Mouse (Mus musculus) limb, embryonic 13.5 days (tissue): ENCODE results near the gene Avil. TPM values are rescaled to one million over a fixed set of nuclear protein-coding genes. Genes with fewer than 3 reads are reported as not detected.

Experiments used
- ATAC-seq: fragments of 200-750 bp; cut with Nextera tagmentation; 2 replicates; pipeline ENCODE4 v1.8.0; 2017; ENCODE audit warnings: low read depth, moderate number of reproducible peaks, moderate TSS enrichment; ENCODE audit not compliant: low FRiP score
- H3K27ac ChIP-seq: fragments of 300-500 bp; sonication (generic); 2 replicates; pipeline ENCODE4 v1.5.1; 2015; ENCODE audit warnings: inconsistent platforms, mild to moderate bottlenecking, moderate library complexity
- H3K27me3 ChIP-seq: fragments of 300-500 bp; sonication (generic); 2 replicates; pipeline ENCODE4 v1.6.1; 2015; ENCODE audit warnings: mild to moderate bottlenecking, inconsistent platforms
- H3K36me3 ChIP-seq: fragments of 300-500 bp; sonication (generic); 2 replicates; pipeline ENCODE4 v1.6.1; 2015; ENCODE audit warnings: inconsistent platforms, mild to moderate bottlenecking, moderate library complexity
- H3K4me1 ChIP-seq: fragments of 300-500 bp; sonication (generic); 2 replicates; pipeline ENCODE4 v1.6.1; 2015; ENCODE audit warnings: inconsistent platforms
- H3K4me2 ChIP-seq: fragments of 300-500 bp; sonication (generic); replicated peaks from 2 replicates; pipeline ENCODE4 v1.6.1; 2015; ENCODE audit warnings: inconsistent platforms, mild to moderate bottlenecking, moderate library complexity
- H3K4me3 ChIP-seq: fragments of 300-500 bp; sonication (generic); 2 replicates; pipeline ENCODE4 v1.5.1; 2015; ENCODE audit warnings: moderate library complexity, mild to moderate bottlenecking, inconsistent platforms
- H3K9ac ChIP-seq: fragments of 300-500 bp; sonication (generic); 2 replicates; pipeline ENCODE4 v1.6.1; 2015; ENCODE audit warnings: mild to moderate bottlenecking, inconsistent platforms
- H3K9me3 ChIP-seq: fragments of 300-500 bp; sonication (generic); 2 replicates; pipeline ENCODE4 v1.6.1; 2016; ENCODE audit warnings: inconsistent platforms
- WGBS: fragments of 180-500 bp; shearing (Covaris S2); methylation state at CpG from one replicate; pipeline ENCODE4 v1.1.7; 2015; 5-methylcytosine and 5-hydroxymethylcytosine counted together
- polyA plus RNA-seq: library from polyadenylated mRNA; unstranded; fragments of >200 nt; fragmentation: Nextera tagmentation; extraction: Ambion mirVana; gene quantifications from 2 replicates; pipeline ENCODE4 v1.2.1, GENCODE M21; 2015

The Avil gene
- polyA plus RNA-seq, 1 experiment from 2014 or later: 0.56 TPM

DNA sequence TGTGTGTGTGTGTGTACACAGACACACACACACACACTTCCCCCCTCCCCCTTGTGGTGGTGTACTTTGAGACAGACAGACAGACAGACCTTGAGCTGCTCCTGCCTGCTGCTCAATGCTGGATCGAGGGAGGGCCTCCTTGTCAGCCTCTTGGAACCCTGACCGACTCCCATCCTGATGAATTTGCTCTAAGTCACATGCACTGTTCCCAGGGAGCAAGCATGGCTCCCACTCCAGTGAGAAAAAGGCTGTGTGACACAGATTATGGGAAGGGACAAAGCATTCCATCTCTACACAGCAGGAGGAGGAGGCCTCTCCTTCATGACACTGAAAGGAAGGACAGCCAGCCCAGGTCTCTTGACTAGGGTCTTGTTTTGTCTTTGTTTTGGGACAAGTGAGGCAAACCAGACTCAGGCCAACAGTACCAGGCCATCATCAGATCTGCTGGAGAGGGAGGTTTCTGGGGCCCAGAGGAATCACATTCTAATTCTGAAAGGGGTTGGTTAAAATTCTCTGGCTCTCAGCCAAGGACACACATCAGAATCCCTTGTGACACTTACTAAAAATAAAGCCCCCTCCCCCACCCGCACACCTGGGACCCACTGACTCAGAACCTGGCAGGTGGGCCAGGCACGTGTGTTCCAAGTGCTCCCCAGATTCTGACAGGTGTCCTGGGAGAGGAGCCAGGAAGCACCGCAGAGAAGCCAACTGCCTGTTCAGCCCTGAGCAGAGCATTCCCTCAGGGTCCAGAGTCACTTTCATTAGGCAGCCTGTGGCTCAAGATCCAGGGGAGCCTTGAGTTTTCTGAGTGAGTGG is 16.1 kb upstream of the Avil start:
- no peak for ATAC-seq
- peaks cover 24% of the 10 kb centered on the region for H3K36me3 ChIP-seq
- H3K4me1 ChIP-seq: peaks cover 89% of the 10 kb centered on the region
- H3K27me3 ChIP-seq: no peaks in the 10 kb centered on the region
- peak overlapping the region; percentile 99 for H3K4me2 ChIP-seq
- peak overlapping the region; percentile 67 for H3K27ac ChIP-seq
- H3K9ac ChIP-seq: peak overlapping the region; percentile 99
- peak overlapping the region; percentile 10 for H3K4me3 ChIP-seq
- H3K9me3 ChIP-seq: no peaks in the 10 kb centered on the region
- WGBS: 37% methylated on average over 5 of the region's 5 CpGs

DNA sequence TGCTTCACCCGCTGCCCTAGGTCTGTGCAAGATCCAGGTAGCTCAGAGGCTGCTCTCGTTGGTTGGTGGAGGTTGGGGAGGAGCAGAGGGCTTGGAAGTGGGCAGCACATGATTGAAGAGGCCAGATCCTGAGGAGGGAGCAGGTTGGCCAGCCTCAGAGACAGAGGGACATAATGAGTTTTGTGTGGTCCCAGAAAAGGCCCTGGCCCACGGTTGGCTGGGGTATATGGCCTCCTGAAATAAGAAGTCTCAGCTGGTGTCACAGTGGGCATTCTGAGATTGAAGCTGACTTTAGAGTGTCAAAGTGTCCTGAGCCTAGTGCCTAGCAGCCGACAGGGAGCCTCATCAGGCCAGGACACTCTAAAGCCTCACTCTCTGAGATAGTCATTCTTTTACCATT is 15.4 kb upstream of the Avil start:
- Histone ChIP-seq H3K4me1 (peaks cover 95% of the 10 kb centered on the region), H3K4me2 (peak overlapping the region; percentile 99), H3K27ac (peak overlapping the region; percentile 67; the same call in 1 of the 2 replicates), H3K9me3 (no peaks in the 10 kb centered on the region), H3K4me3 (peak overlapping the region; percentile 10; the same call in 1 of the 2 replicates), H3K9ac (peak overlapping the region; percentile 99; the same call in 1 of the 2 replicates), H3K27me3 (no peaks in the 10 kb centered on the region), H3K36me3 (peaks cover 24% of the 10 kb centered on the region)
- ATAC-seq: no peak
- WGBS: 70% methylated on average over 4 of the region's 4 CpGs

DNA sequence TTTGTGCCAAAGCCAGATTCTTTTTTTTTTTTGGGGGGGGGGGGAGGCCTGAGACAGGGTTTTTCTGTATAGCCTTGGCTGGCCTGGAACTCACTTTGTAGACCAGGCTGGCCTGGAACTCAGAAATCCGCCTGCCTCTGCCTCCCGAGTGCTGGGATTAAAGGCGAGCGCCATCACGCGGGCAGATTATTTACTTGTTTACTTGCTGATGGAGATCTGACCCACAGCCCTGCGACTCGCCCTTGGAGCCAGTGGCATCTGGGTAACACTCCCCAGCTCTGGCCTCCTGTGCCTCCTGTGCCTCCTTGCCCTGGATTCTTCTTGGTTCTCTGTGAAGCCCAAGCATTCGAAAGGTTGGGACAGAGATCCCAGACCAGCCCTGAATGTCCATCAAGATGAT is 14.9 kb upstream of the Avil start:
- Histone ChIP-seq H3K36me3 (peaks cover 24% of the 10 kb centered on the region), H3K27me3 (no peaks in the 10 kb centered on the region), H3K27ac (peak overlapping the region; percentile 90; the same call in 1 of the 2 replicates), H3K4me3 (no peak overlapping the region), H3K4me2 (peak overlapping the region; percentile 99), H3K4me1 (peaks cover 99% of the 10 kb centered on the region), H3K9ac (0 out of 2 replicates have a peak overlapping the region, but pooled peaks have one; percentile 58), H3K9me3 (no peaks in the 10 kb centered on the region)
- ATAC-seq: no peak
- 95% methylated on average over 9 of the region's 9 CpGs for WGBS

DNA sequence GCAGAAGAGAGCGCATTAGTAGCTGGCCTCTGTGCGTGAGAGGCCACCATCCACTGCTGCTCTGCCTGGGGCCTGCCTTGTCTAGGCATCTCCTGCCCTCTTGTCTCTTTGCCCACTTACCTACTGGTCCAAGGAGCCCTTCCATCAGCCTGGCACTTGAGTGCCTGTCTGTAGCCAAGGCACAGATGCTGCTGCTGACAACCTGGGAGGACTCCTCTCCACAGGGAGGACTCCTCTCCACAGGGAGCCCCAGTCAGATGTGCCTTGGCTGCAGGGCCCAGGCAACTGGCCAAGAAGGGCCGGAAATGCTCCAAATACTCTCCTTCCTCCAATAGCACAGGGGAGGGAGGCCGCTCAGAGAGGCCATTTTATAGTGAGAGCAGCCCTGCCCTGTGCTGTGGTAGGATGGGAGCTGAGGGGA is 14.0 kb upstream of the Avil start:
- H3K27ac ChIP-seq: peak overlapping the region; percentile 90
- H3K9me3 ChIP-seq: no peaks in the 10 kb centered on the region
- peak overlapping the region; percentile 12 for H3K4me3 ChIP-seq
- H3K27me3 ChIP-seq: no peaks in the 10 kb centered on the region
- H3K36me3 ChIP-seq: peaks cover 31% of the 10 kb centered on the region
- WGBS: 42% methylated on average over 4 of the region's 4 CpGs
- peaks cover 99% of the 10 kb centered on the region for H3K4me1 ChIP-seq
- peak overlapping the region; percentile 58 for H3K9ac ChIP-seq
- peak overlapping the region; percentile 50 for H3K4me2 ChIP-seq
- ATAC-seq: peak; percentile 64

DNA sequence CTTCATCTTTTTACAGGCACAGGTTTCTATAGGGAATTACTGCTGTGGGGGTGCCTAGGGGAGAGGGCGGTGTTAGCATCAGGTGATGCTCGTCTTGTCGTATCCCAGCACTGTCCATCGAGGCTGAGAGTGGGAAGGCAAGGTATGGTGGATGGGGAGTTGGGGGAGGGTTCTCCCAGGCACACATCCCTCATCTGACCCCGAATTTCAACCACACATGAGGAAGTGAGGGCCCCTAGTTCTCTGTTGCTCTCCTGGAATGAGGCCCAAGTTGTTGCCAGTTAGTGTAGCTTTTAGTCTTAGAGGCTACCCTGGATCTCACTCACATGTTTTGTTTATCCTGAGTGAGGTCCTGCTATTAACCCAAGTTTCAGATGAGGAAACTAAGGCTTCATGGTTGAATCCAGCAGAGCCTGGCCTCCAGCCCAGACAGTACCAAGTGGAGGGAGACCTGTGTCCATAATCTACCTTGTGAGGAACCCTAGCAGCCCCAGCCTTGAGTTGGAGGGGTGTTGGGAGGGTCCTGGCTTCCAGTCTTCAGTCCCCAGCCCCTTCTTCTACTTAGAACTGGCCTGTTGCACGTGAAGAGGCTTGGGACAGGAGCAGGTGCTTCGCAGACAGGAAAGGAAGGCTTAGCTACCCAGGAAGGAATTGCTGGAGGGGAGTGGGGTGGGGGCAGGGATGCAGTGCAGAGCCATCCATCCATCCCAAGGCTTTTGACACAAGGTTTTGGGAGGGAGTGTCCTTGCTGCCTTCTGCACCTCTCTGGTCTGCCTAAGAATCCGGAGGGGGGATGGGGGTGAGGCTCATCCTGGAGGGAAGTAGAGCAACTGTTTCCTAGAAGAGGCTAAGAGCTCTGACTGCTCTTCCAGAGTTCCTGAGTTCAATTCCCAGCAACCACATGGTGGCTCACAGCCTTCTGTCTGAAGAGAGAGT is 13.1 kb upstream of the Avil start:
- 48% methylated on average over 8 of the region's 8 CpGs for WGBS
- H3K27me3 ChIP-seq: no peaks in the 10 kb centered on the region
- H3K9ac ChIP-seq: peak overlapping the region; percentile 58
- H3K9me3 ChIP-seq: no peaks in the 10 kb centered on the region
- no peak for ATAC-seq
- H3K4me1 ChIP-seq: peaks cover 91% of the 10 kb centered on the region
- H3K27ac ChIP-seq: peak overlapping the region; percentile 90
- H3K4me3 ChIP-seq: no peak overlapping the region
- peak overlapping the region; percentile 50 for H3K4me2 ChIP-seq
- peaks cover 38% of the 10 kb centered on the region for H3K36me3 ChIP-seq

DNA sequence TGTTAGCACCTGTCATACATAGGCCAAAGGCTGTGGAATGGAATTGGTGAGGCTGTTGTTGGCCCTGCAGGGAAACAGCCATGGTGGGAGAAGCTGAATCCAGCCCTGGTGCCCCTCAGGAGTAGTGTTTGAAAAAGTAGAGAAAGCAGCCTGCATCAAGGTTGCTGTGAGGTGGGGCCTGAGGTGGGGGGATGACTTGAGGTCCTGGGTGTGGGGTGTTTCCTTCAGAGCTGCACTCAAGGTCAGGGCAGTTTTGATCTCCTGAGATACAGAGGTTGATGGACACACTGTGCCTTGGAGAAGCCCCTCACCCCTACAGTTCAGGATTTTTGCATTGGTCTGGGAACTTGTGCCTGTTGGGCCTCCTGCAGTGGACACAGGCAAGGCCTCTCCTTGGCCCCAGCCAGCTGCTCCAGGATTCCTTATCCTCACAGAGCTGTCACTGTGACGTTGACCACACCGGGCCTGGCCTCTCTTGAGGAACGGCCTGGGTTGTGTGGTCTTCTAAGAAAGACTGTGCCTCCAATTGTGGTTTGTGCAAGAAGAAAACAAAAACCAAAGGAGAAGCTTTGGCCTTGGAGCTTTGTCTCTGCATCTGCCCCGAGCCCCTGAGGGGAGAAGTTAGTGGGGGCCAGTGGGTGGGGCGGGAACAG is 11.9 kb upstream of the Avil start:
- Histone ChIP-seq H3K9ac (peak overlapping the region; percentile 19; the same call in 1 of the 2 replicates), H3K4me2 (no peak overlapping the region), H3K4me1 (peaks cover 79% of the 10 kb centered on the region), H3K27me3 (no peaks in the 10 kb centered on the region), H3K9me3 (no peaks in the 10 kb centered on the region), H3K27ac (peak overlapping the region; percentile 22; the same call in 1 of the 2 replicates), H3K4me3 (no peak overlapping the region), H3K36me3 (peaks cover 44% of the 10 kb centered on the region)
- no peak for ATAC-seq
- WGBS: 53% methylated on average over 5 of the region's 5 CpGs

DNA sequence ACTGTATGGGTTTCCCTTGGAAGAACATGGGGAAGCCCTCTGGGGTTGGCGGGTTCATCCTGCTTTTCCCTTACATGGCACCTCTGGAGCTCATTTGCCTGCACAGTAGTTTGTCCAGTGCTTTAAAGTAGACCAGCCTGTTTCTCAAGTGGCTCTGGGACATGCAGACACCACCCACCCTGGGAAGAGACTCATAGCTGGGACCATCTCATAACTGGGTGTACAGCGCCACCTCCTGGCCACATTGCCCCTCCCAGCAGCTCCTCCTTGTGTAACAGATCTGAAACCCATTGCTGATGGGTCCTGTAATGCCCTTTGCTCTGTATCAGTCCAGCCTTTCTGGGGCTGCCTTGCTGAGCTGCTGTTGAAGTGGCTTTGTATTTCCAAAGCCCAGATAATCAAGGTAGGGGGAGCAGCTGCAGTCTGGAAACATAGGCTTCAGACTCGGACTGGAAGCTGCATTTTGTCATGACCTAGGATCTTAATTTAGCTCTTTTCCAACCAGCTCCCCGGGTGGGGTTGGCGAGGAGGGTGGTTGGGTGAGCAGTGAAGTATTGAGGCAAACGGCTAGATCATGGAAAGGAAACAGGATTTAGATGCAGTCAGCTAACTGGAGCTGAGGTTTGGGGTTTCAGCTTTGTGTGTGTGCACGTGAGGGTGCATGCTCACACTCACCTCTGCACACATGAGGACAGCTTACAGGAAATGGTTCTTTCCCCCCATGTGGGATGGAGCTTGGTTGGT is 10.0 kb upstream of the Avil start:
- WGBS: 58% methylated on average over 7 of the region's 7 CpGs
- Histone ChIP-seq H3K4me2 (no peak overlapping the region), H3K27ac (peak overlapping the region; percentile 61; the same call in 1 of the 2 replicates), H3K9me3 (no peaks in the 10 kb centered on the region), H3K4me1 (peaks cover 60% of the 10 kb centered on the region), H3K27me3 (no peaks in the 10 kb centered on the region), H3K4me3 (no peak overlapping the region), H3K36me3 (peaks cover 54% of the 10 kb centered on the region), H3K9ac (peak overlapping the region; percentile 43; the same call in 1 of the 2 replicates)
- ATAC-seq: peak; percentile 71

DNA sequence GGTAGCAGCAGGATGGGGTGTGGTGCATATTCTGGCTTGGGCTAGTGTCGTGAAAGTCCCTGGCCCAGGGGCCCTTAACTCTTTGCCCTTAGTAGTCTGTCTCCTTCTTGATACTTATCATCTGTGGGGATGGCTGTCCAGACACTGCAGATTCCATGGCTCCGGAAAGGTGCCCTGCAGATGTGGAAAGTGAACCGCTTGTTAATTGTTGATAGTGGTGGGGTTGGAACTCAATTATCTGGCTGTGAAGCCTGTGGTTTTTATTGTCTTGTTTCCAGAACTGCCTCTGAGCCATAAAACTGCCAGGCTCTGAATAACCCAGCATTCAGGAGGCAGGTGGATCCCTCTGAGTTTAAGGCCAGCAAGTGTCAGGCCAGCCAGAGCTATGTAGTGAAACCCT is 8.8 kb upstream of the Avil start:
- no peak overlapping the region for H3K4me2 ChIP-seq
- H3K27me3 ChIP-seq: no peaks in the 10 kb centered on the region
- H3K9me3 ChIP-seq: no peaks in the 10 kb centered on the region
- no peak overlapping the region for H3K27ac ChIP-seq
- WGBS: 27% methylated on average over 3 of the region's 3 CpGs
- peaks cover 48% of the 10 kb centered on the region for H3K4me1 ChIP-seq
- no peak overlapping the region for H3K9ac ChIP-seq
- no peak for ATAC-seq
- H3K4me3 ChIP-seq: no peak overlapping the region
- H3K36me3 ChIP-seq: peaks cover 62% of the 10 kb centered on the region

DNA sequence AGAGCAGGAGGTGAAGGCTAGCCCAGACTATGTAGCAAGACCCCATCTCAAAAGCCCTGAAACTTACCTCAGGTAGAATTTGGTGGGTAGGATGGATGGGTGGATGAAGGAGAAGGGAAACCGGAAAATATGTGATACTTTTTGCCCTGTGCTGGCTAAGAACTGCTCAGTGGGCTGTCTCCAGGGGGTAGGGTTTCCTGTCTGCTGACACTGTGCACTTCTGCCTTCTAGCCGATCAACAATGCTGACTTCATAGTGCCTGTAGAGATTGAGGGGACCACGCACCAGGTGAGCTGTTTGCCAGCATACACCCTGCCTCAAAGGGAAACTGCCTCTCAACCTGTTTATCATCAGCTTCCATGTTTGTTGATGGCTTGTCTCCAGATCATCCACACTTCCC is 6.9 kb upstream of the Avil start:
- Histone ChIP-seq H3K9me3 (no peaks in the 10 kb centered on the region), H3K4me2 (no peak overlapping the region), H3K4me3 (no peak overlapping the region), H3K9ac (no peak overlapping the region), H3K4me1 (peaks cover 29% of the 10 kb centered on the region), H3K36me3 (peaks cover 73% of the 10 kb centered on the region), H3K27me3 (no peaks in the 10 kb centered on the region), H3K27ac (no peak overlapping the region)
- WGBS: 90% methylated on average over 3 of the region's 3 CpGs
- ATAC-seq: no peak

DNA sequence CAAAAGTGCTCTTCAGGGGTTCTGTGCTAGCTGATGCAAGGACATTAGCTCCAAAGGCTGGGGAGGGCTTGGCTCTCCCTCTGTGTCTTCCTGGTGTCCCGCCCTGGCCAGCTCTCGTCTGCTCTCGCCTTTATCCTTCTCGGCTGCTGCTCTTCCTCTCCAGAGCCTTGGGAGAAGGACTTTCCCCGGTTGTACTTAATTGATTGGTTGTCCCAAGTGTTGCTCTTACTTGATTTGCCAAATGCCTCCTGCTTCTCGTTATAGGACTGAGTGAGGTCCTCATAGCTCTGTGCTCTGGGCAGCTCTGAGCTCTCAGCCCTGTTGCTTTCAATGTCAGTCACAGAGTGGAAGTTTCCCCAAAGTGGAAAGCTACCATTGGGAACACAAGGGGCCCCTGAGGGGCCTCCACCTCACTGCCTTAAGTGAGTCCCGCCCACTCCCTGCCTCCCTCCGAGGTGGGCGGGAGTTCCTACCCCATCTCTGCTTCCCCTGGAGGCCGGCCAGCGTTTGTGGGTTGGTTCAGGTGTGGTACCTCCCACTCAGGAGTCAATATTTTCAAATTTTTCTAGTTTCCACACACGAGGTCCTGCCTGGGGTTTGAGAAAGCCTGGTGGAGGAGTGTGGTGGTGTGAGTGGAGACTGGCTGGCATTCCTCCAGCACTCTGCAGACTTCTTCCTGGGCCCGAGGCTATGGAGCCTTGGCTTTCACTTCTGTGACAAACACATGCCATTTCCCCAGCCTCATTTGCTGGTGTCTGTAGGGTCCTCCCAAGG is 3.0 kb upstream of the Avil start:
- ATAC-seq: no peak
- Histone ChIP-seq H3K9me3 (no peaks in the 10 kb centered on the region), H3K36me3 (peaks cover 74% of the 10 kb centered on the region), H3K4me3 (no peak overlapping the region), H3K4me2 (no peak overlapping the region), H3K27ac (no peak overlapping the region), H3K27me3 (no peaks in the 10 kb centered on the region), H3K9ac (no peak overlapping the region), H3K4me1 (no peaks in the 10 kb centered on the region)
- whole genome bisulfite sequencing: 63% methylated on average over 13 of the region's 13 CpGs
